Mouse (Mus musculus): ENCODE results near the gene Sntg2.

DNA sequence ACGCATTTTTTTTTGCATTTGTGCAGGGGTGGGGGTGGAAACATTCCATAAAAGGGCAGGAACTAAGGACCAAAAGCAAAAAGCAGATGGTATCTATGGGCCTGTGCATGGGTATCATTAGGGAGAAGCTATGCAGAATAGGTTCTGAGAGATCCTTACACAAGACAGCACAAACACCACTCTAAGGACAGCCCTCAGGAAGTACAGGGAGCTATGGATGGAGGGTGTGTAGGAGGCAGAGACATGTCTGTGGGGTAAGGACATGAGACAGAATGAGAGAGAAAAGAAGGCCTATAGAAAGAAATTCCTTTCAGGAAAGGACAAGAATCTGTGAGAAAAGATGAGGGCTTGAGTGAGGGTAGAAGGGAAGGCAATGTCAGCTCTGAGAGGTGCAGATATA lies 193.6 kb downstream of the Sntg2 start:
- TF ChIP-seq CTCF (IDR thresholded peaks at IDR 0.05; ENCODE audit: low read depth) = no peak
- TF ChIP-seq EP300 (IDR thresholded peaks at IDR 0.05; ENCODE audit: low read depth) = no peak

Measured in liver, embryonic 14.5 days (tissue).